Mouse (Mus musculus): Measurements from ENCODE around the gene Dzip3.

Dzip3 gene

GRCm38 (mm10) chr16:48993559-48994342, at the start of gene Dzip3, which contains the start of gene Cip2a:
Gene Dzip3, minus strand, starts transcription at chr16:48994165.
Gene Cip2a, plus strand, starts transcription at chr16:48994185.
- peak; percentile 96 for DNase-seq (ENCODE audit: low read depth, low spot score)

GRCm38 (mm10) chr16:49040554-49041221, 46.7 kb upstream of the Dzip3 start:
- peak; percentile 18 for DNase-seq (ENCODE audit: low read depth, low spot score)

- DNase-seq (ENCODE audit: low read depth, low spot score): peak; percentile 66
These were observed 43.8 kb upstream of the Dzip3 start for GRCm38 (mm10) chr16:49037771-49038170.

GRCm38 (mm10) chr16:49035852-49036251, 41.9 kb upstream of the Dzip3 start:
- peak; percentile 9 for DNase-seq (ENCODE audit: low read depth, low spot score)

- DNase-seq (ENCODE audit: low read depth, low spot score): peak; percentile 57
These were observed 22.8 kb upstream of the Dzip3 start for GRCm38 (mm10) chr16:49016620-49017332.

GRCm38 (mm10) chr16:49004151-49004550, 10.2 kb upstream of the Dzip3 start:
- DNase-seq (ENCODE audit: low read depth, low spot score): peak; percentile 78

GRCm38 (mm10) chr16:48994343-48994693, 353 bp upstream of the Dzip3 start:
- DNase-seq (ENCODE audit: low read depth, low spot score): no peak

GRCm38 (mm10) chr16:48993231-48993558, 770 bp downstream of the Dzip3 start:
- no peak for DNase-seq (ENCODE audit: low read depth, low spot score)

- peak; percentile 51 for DNase-seq (ENCODE audit: low read depth, low spot score)
These were observed 1.3 kb downstream of the Dzip3 start for GRCm38 (mm10) chr16:48992437-48993230.

- no peak for DNase-seq (ENCODE audit: low read depth, low spot score)
These were observed 4.3 kb downstream of the Dzip3 start for GRCm38 (mm10) chr16:48989700-48990099.

- no peak for DNase-seq (ENCODE audit: low read depth, low spot score)
These were observed 8.8 kb downstream of the Dzip3 start for GRCm38 (mm10) chr16:48985034-48985627.

GRCm38 (mm10) chr16:48979965-48980364, 14.0 kb downstream of the Dzip3 start:
- DNase-seq (ENCODE audit: low read depth, low spot score): no peak

- DNase-seq (ENCODE audit: low read depth, low spot score): peak; percentile 17
These were observed 20.4 kb downstream of the Dzip3 start for GRCm38 (mm10) chr16:48973548-48973947.

- no peak for DNase-seq (ENCODE audit: low read depth, low spot score)
These were observed 21.0 kb downstream of the Dzip3 start for GRCm38 (mm10) chr16:48972996-48973395.

GRCm38 (mm10) chr16:48941805-48942204, 52.2 kb downstream of the Dzip3 start:
- DNase-seq (ENCODE audit: low read depth, low spot score): peak; percentile 39

- no peak for DNase-seq (ENCODE audit: low read depth, low spot score)
These were observed 70.2 kb downstream of the Dzip3 start for GRCm38 (mm10) chr16:48923724-48924123.

GRCm38 (mm10) chr16:48913206-48913605, 80.8 kb downstream of the Dzip3 start:
- no peak for DNase-seq (ENCODE audit: low read depth, low spot score)

GRCm38 (mm10) chr16:48911184-48911583, 82.8 kb downstream of the Dzip3 start:
- no peak for DNase-seq (ENCODE audit: low read depth, low spot score)

- DNase-seq (ENCODE audit: low read depth, low spot score): no peak
These were observed 94.1 kb downstream of the Dzip3 start for GRCm38 (mm10) chr16:48899868-48900267.

GRCm38 (mm10) chr16:48890733-48891132, 103.2 kb downstream of the Dzip3 start:
- no peak for DNase-seq (ENCODE audit: low read depth, low spot score)
